Mouse (Mus musculus) intestine, postnatal 0 days (tissue): ENCODE measurements around the gene Shisa9. TPM values are rescaled to one million over a fixed set of nuclear protein-coding genes. Genes with fewer than 3 reads are reported as not detected.
"Not testable (repeated sequence)": the region's sequence is repeated elsewhere in the genome, so short reads cannot be mapped to it uniquely, and the experiment has no call there.

Source experiments
- ATAC-seq: fragments of 200-750 bp; cut with Nextera tagmentation; 2 replicates; pipeline ENCODE4 v1.8.0; 2017; ENCODE audit warnings: mild to moderate bottlenecking, moderate TSS enrichment, moderate library complexity
- H3K27ac ChIP-seq: fragments of 300-500 bp; sonication (generic); 2 replicates; pipeline ENCODE4 v1.5.1; 2014; ENCODE audit warnings: mild to moderate bottlenecking, low read depth, low read length, moderate library complexity
- H3K27me3 ChIP-seq: fragments of 300-500 bp; sonication (generic); replicated peaks from 2 replicates; pipeline ENCODE4 v1.6.1; 2014; ENCODE audit warnings: low read length, mixed read lengths; ENCODE audit not compliant: control insufficient read depth, insufficient read depth
- H3K36me3 ChIP-seq: fragments of 300-500 bp; sonication (generic); 2 replicates; pipeline ENCODE4 v1.6.1; 2014; ENCODE audit warnings: mild to moderate bottlenecking, moderate library complexity; ENCODE audit not compliant: control insufficient read depth, insufficient read depth
- H3K4me1 ChIP-seq: fragments of 300-500 bp; sonication (generic); replicated peaks from 2 replicates; pipeline ENCODE4 v1.6.1; 2014; ENCODE audit warnings: antibody characterized with exemption, low read length, mixed read lengths; ENCODE audit not compliant: control insufficient read depth, insufficient read depth
- H3K4me2 ChIP-seq: fragments of 300-500 bp; sonication (generic); replicated peaks from 2 replicates; pipeline ENCODE4 v1.6.1; 2014; ENCODE audit warnings: low read depth, mild to moderate bottlenecking, moderate library complexity
- H3K4me3 ChIP-seq: fragments of 300-500 bp; sonication (generic); 2 replicates; pipeline ENCODE4 v1.5.1; 2014; ENCODE audit warnings: low read depth, low read length
- H3K9ac ChIP-seq: fragments of 300-500 bp; sonication (generic); 2 replicates; pipeline ENCODE4 v1.6.1; 2014; ENCODE audit warnings: mild to moderate bottlenecking, low read depth, low read length
- H3K9me3 ChIP-seq: fragments of 300-500 bp; sonication (generic); 2 replicates; pipeline ENCODE4 v1.6.1; 2016; ENCODE audit warnings: mixed run types; ENCODE audit not compliant: control insufficient read depth
- CTCF ChIP-seq: sonication (generic); IDR thresholded peaks from 2 replicates; pipeline ENCODE4 v1.5.1; 2016; ENCODE audit warnings: low read depth, mild to moderate bottlenecking, control low read depth, antibody characterized with exemption, moderate library complexity
- WGBS: fragments of 180-500 bp; shearing (Covaris S2); extraction: QIAGEN DNeasy Blood & Tissue Kit; methylation state at CpG from one replicate; pipeline ENCODE4 v1.1.7; 2014; 5-methylcytosine and 5-hydroxymethylcytosine counted together
- polyA plus RNA-seq: library from polyadenylated mRNA; unstranded; fragments of >200 nt; fragmentation: Nextera tagmentation; extraction: Ambion mirVana; gene quantifications from 2 replicates; pipeline ENCODE4 v1.2.1, GENCODE M21; 2015

Shisa9 gene
- 0.37 and 0.78 TPM in 2 replicates for polyA plus RNA-seq

DNA sequence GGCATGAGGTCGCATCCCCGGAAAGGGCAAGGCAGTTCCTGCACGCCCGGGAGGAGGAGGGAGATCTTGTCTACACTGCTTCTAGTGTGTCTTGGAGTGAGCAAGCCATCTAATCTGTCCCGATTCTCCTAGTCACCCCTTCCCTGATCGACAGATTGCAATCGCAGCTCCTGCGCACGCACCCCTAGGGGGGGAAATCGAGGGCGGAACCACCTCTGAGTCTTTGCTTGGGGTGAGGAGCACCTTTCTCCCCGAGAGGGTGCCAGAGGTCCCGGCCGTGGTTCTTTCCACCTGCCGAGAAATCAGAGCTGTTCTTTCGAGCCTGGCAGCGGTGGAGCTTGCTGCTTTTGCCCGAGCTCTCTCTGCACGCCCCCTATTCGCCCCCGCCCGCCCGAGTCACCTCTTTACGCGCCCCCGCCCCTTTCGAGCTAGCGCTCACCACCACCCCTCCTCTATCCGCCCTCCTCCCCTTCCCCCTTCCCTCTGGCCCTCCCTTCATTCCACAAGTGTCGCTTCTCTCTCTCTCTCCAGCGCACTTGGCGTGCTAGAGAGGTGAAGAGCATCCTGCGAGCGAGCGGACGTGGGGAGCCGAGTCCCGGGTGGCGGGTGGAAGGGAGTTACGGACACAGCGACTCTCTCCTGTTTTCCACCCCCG is at the start of gene Shisa9:
Gene Shisa9, plus strand, starts transcription at position 498 of the 655 bp plus-strand sequence.
- no peaks in the 10 kb centered on the region for H3K9me3 ChIP-seq
- H3K4me2 ChIP-seq = peak within 1 kb of the TSS; percentile 78
- peak within 1 kb of the TSS; percentile 41 for H3K4me3 ChIP-seq
- no peak; the same call in 1 of the 2 replicates for ATAC-seq
- peaks cover 63% of the 10 kb centered on the region for H3K27me3 ChIP-seq
- no peak for TF ChIP-seq CTCF
- under 1% methylated on average over 38 of the region's 42 CpGs for WGBS
- no peaks in the 10 kb centered on the region for H3K4me1 ChIP-seq
- no peaks in the 10 kb centered on the region for H3K36me3 ChIP-seq
- H3K27ac ChIP-seq = no peak within 1 kb of the TSS
- H3K9ac ChIP-seq = peak within 1 kb of the TSS; percentile 3; the same call in 1 of the 2 replicates

DNA sequence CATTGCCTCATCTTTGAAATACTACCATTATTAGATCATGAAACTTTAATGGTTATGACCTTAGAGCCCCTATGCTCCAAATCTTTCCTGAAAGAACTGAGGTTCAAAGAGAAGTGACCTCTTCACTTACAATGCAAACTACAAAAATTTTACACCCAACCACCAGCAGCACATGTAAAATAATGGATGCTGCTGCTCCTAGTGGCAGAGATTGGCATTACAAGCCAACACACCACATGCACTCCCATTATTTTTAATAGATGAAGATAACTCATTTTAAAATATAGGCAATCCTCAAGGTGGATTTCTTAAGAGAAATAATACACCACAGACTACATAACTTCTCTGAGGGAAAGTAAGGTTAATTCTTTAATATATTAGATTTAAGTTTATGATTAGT is 43.4 kb upstream of the Shisa9 start:
- no peak overlapping the region for H3K27ac ChIP-seq
- TF ChIP-seq CTCF = peak; percentile 81
- no peak overlapping the region for H3K9ac ChIP-seq
- H3K9me3 ChIP-seq = no peaks in the 10 kb centered on the region; the same call in 1 of the 2 replicates
- no peaks in the 10 kb centered on the region for H3K36me3 ChIP-seq
- H3K4me1 ChIP-seq = no peaks in the 10 kb centered on the region
- no peaks in the 10 kb centered on the region for H3K27me3 ChIP-seq
- H3K4me2 ChIP-seq = no peak overlapping the region
- H3K4me3 ChIP-seq = no peak overlapping the region
- no peak for ATAC-seq

GRCm38 (mm10) chr16:11960691-11961090 is 23.2 kb upstream of the Shisa9 start:
- ATAC-seq = no peak
- Histone ChIP-seq H3K4me1 (no peaks in the 10 kb centered on the region), H3K36me3 (no peaks in the 10 kb centered on the region), H3K4me3 (no peak overlapping the region), H3K9me3 (no peaks in the 10 kb centered on the region), H3K27ac (no peak overlapping the region), H3K27me3 (no peaks in the 10 kb centered on the region), H3K4me2 (no peak overlapping the region), H3K9ac (no peak overlapping the region)
- WGBS = 84% methylated on average over 1 of the region's 1 CpGs
- no peak for TF ChIP-seq CTCF

GRCm38 (mm10) chr16:11966041-11966440 is 17.9 kb upstream of the Shisa9 start:
- no peaks in the 10 kb centered on the region for H3K27me3 ChIP-seq
- no peak for TF ChIP-seq CTCF
- no peak overlapping the region for H3K4me3 ChIP-seq
- H3K4me1 ChIP-seq = no peaks in the 10 kb centered on the region
- no peak overlapping the region for H3K9ac ChIP-seq
- 87% methylated on average over 8 of the region's 8 CpGs for WGBS
- no peaks in the 10 kb centered on the region for H3K36me3 ChIP-seq
- H3K27ac ChIP-seq = no peak overlapping the region
- ATAC-seq = no peak
- H3K4me2 ChIP-seq = no peak overlapping the region
- H3K9me3 ChIP-seq = no peaks in the 10 kb centered on the region

DNA sequence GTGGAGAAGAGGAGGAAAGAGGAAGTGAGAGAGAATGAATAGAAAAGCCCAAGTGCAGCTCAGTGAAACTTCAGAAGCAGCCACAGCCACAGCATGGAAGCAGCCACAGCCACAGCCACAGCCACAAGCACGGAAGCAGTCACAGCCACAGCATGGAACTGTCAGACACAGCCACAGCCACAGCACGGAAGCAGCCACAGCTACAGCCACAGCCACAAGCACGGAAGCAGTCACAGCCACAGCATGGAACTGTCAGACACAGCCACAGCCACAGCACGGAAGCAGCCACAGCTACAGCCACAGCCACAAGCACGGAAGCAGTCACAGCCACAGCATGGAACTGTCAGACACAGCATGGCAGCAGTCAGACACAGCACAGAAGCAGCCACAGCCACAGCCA is 17.1 kb upstream of the Shisa9 start:
- H3K4me3 ChIP-seq, ATAC-seq, H3K4me2 ChIP-seq, H3K36me3 ChIP-seq, H3K27me3 ChIP-seq, H3K4me1 ChIP-seq, H3K27ac ChIP-seq, H3K9me3 ChIP-seq, H3K9ac ChIP-seq: not testable (repeated sequence)
- 81% methylated on average over 3 of the region's 5 CpGs for WGBS

GRCm38 (mm10) chr16:11967579-11967978 is 16.3 kb upstream of the Shisa9 start:
- no peak for ATAC-seq
- Histone ChIP-seq H3K4me3 (no peak overlapping the region), H3K27me3 (no peaks in the 10 kb centered on the region), H3K9me3 (no peaks in the 10 kb centered on the region), H3K9ac (no peak overlapping the region), H3K4me1 (no peaks in the 10 kb centered on the region), H3K27ac (no peak overlapping the region), H3K36me3 (no peaks in the 10 kb centered on the region), H3K4me2 (no peak overlapping the region)
- WGBS = 68% methylated on average over 2 of the region's 2 CpGs
- TF ChIP-seq CTCF = peak; percentile 16; the same call in 1 of the 2 replicates

DNA sequence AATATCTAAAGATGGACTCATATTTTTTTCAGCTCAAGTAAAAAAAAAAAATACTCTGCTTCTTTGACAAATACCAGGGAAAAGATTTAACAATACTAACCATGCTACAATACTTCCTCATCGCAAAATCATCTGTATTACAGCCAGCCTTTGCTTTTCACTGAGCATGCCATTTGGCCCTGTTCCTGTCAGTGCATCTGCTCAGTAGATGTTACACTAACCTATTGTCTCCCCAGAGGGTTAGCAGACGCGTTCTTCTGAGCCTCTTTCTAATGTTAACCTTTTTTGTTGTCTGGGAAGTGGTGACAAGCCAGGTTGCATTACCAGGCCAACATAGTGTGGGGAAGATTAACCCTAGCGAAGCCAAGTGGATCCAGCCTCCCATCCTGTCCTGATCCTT is 10.2 kb upstream of the Shisa9 start:
- Histone ChIP-seq H3K27me3 (no peaks in the 10 kb centered on the region), H3K4me2 (no peak overlapping the region), H3K4me1 (no peaks in the 10 kb centered on the region), H3K9me3 (no peaks in the 10 kb centered on the region), H3K9ac (no peak overlapping the region), H3K36me3 (no peaks in the 10 kb centered on the region), H3K4me3 (no peak overlapping the region), H3K27ac (no peak overlapping the region)
- WGBS = 44% methylated on average over 4 of the region's 4 CpGs
- no peak for TF ChIP-seq CTCF
- ATAC-seq = no peak
